Mouse (Mus musculus): ENCODE data around the gene Col23a1. TPM values are rescaled to one million over a fixed set of nuclear protein-coding genes. Genes with fewer than 3 reads are reported as not detected.
"Not testable (repeated sequence)": the region's sequence is repeated elsewhere in the genome, so short reads cannot be mapped to it uniquely, and the experiment has no call there.

Col23a1 gene
- total and polyA plus RNA-seq, 2 experiments from 2014 or later, result 3.5 to 7.2 TPM

DNA sequence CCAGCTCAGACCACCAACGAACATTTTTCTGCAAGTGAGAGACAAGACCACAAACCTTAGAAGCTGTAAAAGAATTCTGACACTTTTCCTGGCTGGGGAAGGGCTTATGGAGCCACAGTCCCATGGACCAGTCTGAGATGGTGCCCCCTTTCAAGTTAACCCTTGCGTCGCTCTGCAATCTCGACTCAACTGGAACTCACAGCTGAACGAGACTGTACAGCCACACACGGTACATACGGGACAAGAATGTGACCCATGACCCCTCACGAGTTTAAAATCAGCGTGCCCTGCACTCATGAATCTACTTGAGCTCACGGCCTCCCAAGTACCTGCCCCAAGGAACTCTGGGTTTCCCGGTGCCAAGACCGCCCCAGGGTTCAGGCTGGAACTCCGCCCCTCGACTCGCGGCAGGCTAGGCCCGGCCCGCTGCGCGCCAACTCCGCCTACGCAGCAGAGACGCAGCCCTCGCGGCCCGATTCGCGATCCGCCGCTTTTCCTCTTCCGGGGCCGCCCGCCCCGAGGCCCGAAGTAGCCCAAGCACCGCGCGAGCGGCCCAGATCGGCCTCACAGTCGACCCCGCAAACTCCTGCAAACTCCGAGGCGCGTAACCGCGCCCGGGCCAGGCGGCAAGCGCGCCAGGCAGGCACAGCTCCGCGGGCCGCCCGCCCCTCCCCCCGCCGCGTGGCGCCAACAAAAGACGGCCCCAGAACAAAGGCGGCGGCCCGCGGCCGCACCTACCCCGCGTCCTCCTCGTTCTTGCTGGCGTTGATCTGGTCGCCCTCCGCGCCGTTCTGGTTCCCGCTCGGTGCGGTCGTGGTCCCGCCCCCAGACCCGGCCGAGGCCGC is 316.1 kb downstream of the Col23a1 start:
- ATAC-seq (ENCODE audit: insufficient read depth, low read depth), result peak; percentile 77
- H3K4me2 ChIP-seq (ENCODE audit: low read depth, low read length), result peak overlapping the region; percentile 80
- WGBS, result under 1% methylated on average over 74 of the region's 81 CpGs
- H3K36me3 ChIP-seq (replicated peaks; ENCODE audit: control insufficient read depth, insufficient read depth, low read length), result peaks cover 42% of the 10 kb centered on the region
- H3K4me1 ChIP-seq (ENCODE audit: control insufficient read depth, insufficient read depth), result peaks cover 12% of the 10 kb centered on the region; the same call in 1 of the 2 replicates
- peak overlapping the region; percentile 99 for H3K27ac ChIP-seq (ENCODE audit: low read depth)
- TF ChIP-seq EP300 (IDR thresholded peaks at IDR 0.05; ENCODE audit: low read depth) (no peak), CTCF (IDR thresholded peaks at IDR 0.05; ENCODE audit: low read depth) (no peak)
- H3K9me3 ChIP-seq (replicated peaks; ENCODE audit: control insufficient read depth, low read length), result no peaks in the 10 kb centered on the region
- H3K9ac ChIP-seq (replicated peaks; ENCODE audit: low read depth, low read length), result peak overlapping the region; percentile 98
- peak; percentile 93 for DNase-seq (ENCODE audit: low spot score)
- H3K27me3 ChIP-seq (ENCODE audit: control insufficient read depth, insufficient read depth, low read length), result no peaks in the 10 kb centered on the region
- H3K4me3 ChIP-seq (ENCODE audit: low read depth, low read length), result peak overlapping the region; percentile 97

DNA sequence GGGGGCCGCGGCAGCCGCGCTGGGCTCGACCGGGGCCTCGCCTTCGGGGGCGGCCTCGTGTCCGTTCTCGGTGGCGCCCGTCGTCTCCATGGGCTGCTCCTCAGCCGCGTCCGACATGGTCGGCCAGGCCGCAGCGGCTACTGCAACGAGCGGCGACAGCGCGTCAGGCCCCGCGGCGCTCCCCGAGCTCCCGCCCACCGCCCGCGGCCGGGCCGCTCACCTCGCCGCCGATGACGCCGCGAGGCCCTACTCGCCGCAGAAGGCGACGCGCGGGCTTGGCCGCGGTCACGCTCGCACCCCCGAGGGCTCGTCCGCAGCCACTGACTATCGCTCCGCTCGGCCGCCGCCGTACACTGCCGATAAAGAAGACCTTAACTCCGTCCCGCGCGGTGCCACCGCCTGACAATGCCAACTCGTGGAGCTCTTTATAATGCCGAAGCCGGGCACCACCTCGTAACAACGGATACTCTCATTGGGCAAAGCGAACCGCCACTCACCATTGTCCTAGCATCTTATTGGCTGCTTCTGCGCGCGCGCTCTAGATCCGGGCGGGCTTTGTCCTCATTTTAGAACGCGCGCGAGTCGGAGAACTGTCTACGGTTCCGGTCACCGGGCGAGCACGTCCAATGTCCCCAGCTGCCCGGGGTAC is 316.9 kb downstream of the Col23a1 start, which contains the start of gene Hnrnpab:
Gene Hnrnpab (minus strand): TSS at position 401 of the 649 bp plus-strand sequence.
- WGBS, result under 1% methylated on average over 76 of the region's 91 CpGs
- Histone ChIP-seq H3K4me3 (ENCODE audit: low read depth, low read length) (peak within 1 kb of the TSS; percentile 97), H3K36me3 (replicated peaks; ENCODE audit: control insufficient read depth, insufficient read depth, low read length) (peaks cover 35% of the 10 kb centered on the region), H3K9me3 (replicated peaks; ENCODE audit: control insufficient read depth, low read length) (no peaks in the 10 kb centered on the region), H3K9ac (replicated peaks; ENCODE audit: low read depth, low read length) (peak within 1 kb of the TSS; percentile 98), H3K27me3 (ENCODE audit: control insufficient read depth, insufficient read depth, low read length) (no peaks in the 10 kb centered on the region), H3K4me1 (ENCODE audit: control insufficient read depth, insufficient read depth) (peaks cover 12% of the 10 kb centered on the region; the same call in 1 of the 2 replicates), H3K4me2 (ENCODE audit: low read depth, low read length) (peak within 1 kb of the TSS; percentile 80), H3K27ac (ENCODE audit: low read depth) (peak within 1 kb of the TSS; percentile 99)
- TF ChIP-seq EP300 (IDR thresholded peaks at IDR 0.05; ENCODE audit: low read depth) (peak; percentile 83), CTCF (IDR thresholded peaks at IDR 0.05; ENCODE audit: low read depth) (no peak)
- ATAC-seq (ENCODE audit: insufficient read depth, low read depth) (peak; percentile 92), DNase-seq (ENCODE audit: low spot score) (peak; percentile 97)

DNA sequence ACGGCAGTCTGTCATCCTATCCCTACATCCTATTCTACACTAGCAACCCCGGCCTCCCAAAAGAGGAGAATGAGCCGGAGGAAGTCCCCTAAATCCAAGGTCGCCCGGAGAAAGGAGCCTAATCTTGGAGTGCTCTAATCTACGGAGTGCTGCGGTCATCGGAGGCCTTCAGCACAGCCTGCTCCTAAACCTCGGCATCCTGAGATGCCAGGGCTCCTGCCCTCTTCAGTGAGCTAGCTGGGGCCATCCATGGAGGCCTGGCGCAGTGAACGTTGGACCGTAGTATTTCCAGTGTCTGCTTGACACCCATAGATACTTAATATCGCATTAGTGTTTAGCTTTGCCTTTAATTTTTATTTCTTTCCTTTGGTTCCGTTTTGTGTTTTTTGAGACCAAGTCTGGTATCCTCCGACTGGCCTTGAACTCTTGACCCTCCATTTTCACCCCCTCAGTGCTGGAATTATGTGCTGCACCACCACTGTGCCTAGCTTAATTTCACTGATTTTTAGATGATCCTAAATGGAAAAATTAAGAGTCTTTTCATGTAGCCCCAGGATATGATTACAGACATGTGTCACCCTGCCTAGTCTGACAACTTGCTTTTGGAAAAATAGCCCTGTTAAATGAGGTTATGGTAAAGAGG is 317.5 kb downstream of the Col23a1 start:
- Histone ChIP-seq H3K4me3 (ENCODE audit: low read depth, low read length) (peak overlapping the region; percentile 97), H3K4me2 (ENCODE audit: low read depth, low read length) (peak overlapping the region; percentile 80), H3K4me1 (ENCODE audit: control insufficient read depth, insufficient read depth) (peaks cover 12% of the 10 kb centered on the region; the same call in 1 of the 2 replicates), H3K9me3 (replicated peaks; ENCODE audit: control insufficient read depth, low read length) (no peaks in the 10 kb centered on the region), H3K9ac (replicated peaks; ENCODE audit: low read depth, low read length) (peak overlapping the region; percentile 98), H3K36me3 (replicated peaks; ENCODE audit: control insufficient read depth, insufficient read depth, low read length) (peaks cover 28% of the 10 kb centered on the region), H3K27ac (ENCODE audit: low read depth) (peak overlapping the region; percentile 99), H3K27me3 (ENCODE audit: control insufficient read depth, insufficient read depth, low read length) (no peaks in the 10 kb centered on the region)
- peak; percentile 15 for ATAC-seq (ENCODE audit: insufficient read depth, low read depth)
- 7% methylated on average over 15 of the region's 15 CpGs for WGBS
- DNase-seq (ENCODE audit: low spot score), result no peak
- TF ChIP-seq CTCF (IDR thresholded peaks at IDR 0.05; ENCODE audit: low read depth) (no peak), EP300 (IDR thresholded peaks at IDR 0.05; ENCODE audit: low read depth) (no peak)

DNA sequence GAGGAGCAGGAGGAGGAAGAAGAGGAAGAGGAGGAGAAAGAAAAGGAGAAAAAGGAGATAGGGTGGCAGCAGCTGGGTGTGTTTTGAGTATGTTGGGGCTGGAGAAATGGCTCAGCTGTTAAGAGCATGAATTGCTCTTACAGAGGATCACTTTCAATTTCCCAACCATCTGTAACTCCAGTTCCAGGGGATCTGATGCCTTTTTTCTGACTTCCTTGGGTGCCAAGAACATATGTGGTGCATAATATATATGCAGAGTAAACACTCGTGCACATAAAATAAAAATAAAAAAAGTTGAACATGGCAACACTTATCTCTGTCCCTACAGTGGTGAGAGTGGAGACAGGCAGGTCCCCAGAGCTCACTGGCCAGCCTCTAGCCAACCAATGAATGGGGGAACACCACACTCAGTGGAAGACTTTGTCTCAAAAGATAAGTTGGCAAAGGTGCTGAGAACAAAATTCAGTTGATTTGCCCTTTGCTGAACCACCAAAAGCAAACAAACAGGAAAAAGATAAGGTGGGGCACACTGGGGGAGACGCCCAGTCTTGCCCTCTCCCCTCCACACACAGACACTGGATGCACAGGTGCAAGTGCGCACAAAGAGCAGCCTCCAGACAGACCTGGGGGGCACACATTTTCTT is 319.7 kb downstream of the Col23a1 start:
- Histone ChIP-seq H3K9ac (replicated peaks; ENCODE audit: low read depth, low read length) (no peak overlapping the region), H3K4me3 (ENCODE audit: low read depth, low read length) (no peak overlapping the region), H3K9me3 (replicated peaks; ENCODE audit: control insufficient read depth, low read length) (no peaks in the 10 kb centered on the region), H3K27ac (ENCODE audit: low read depth) (no peak overlapping the region), H3K36me3 (replicated peaks; ENCODE audit: control insufficient read depth, insufficient read depth, low read length) (peaks cover 6% of the 10 kb centered on the region), H3K27me3 (ENCODE audit: control insufficient read depth, insufficient read depth, low read length) (no peaks in the 10 kb centered on the region), H3K4me2 (ENCODE audit: low read depth, low read length) (no peak overlapping the region), H3K4me1 (ENCODE audit: control insufficient read depth, insufficient read depth) (peaks cover 11% of the 10 kb centered on the region; the same call in 1 of the 2 replicates)
- no peak for DNase-seq (ENCODE audit: low spot score)
- ATAC-seq (ENCODE audit: insufficient read depth, low read depth), result no peak
- no peak for TF ChIP-seq CTCF (IDR thresholded peaks at IDR 0.05; ENCODE audit: low read depth)
- no peak for TF ChIP-seq EP300 (IDR thresholded peaks at IDR 0.05; ENCODE audit: low read depth)
- WGBS, result 67% methylated on average over 3 of the region's 3 CpGs

DNA sequence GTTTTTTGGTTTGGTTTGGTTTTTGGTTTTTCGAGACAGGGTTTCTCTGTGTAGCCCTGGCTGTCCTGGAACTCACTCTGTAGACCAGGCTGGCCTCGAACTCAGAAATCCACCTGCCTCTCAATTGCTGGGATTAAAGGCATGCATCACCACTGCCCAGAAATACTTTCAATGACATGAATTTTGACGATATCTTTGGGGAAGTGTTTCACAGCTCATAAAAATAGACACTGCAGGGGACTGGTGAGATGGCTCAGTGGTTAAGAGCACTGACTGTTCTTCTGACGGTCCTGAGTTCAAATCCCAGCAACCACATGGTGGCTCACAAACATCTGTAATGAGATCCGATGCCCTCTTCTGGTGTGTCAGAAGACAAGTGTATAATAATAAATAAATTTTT is 320.2 kb downstream of the Col23a1 start:
- H3K36me3 ChIP-seq (replicated peaks; ENCODE audit: control insufficient read depth, insufficient read depth, low read length); H3K27ac ChIP-seq (ENCODE audit: low read depth); H3K4me3 ChIP-seq (ENCODE audit: low read depth, low read length); H3K9me3 ChIP-seq (replicated peaks; ENCODE audit: control insufficient read depth, low read length); H3K4me2 ChIP-seq (ENCODE audit: low read depth, low read length); H3K4me1 ChIP-seq (ENCODE audit: control insufficient read depth, insufficient read depth); ATAC-seq (ENCODE audit: insufficient read depth, low read depth); H3K27me3 ChIP-seq (ENCODE audit: control insufficient read depth, insufficient read depth, low read length); H3K9ac ChIP-seq (replicated peaks; ENCODE audit: low read depth, low read length); DNase-seq (ENCODE audit: low spot score): not testable (repeated sequence)
- 76% methylated on average over 5 of the region's 5 CpGs for WGBS

Data from heart, postnatal 0 days (tissue).